Mouse (Mus musculus): Measurements from ENCODE around the gene Zscan4d. TPM values are rescaled to one million over a fixed set of nuclear protein-coding genes. Genes with fewer than 3 reads are reported as not detected.

Gene Zscan4d
- not detected for polyA plus RNA-seq (2017; shearing (Covaris generic))

DNA sequence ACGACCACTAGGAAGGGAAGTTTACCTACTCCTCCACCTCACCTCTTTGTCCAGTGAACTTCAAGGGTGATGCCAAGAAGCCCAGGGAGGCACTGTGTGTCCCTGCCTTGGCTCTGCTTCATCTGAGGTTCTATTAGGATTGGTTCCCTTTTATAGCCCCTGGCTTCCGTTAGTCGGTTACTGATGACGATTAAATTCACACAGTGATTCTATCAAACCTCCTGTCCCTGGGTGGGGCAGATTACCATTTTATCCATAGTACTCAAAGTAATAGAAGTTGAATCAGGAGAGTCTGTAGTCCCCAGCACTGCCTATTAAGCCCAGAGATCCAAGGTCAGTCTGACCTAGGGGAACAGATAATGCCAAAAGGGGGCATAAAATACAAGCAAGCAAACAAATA is at the start of gene Zscan4d:
Gene Zscan4d, minus strand, starts transcription at position 101 of the 400 bp plus-strand sequence.

Other genes starting within 250 kb of the Zscan4d start
- not detected for gene Zscan4c, start 160.4 kb downstream of the Zscan4d start, polyA plus RNA-seq (2017; shearing (Covaris generic))
- not detected for gene Zscan4-ps1, start 96.5 kb downstream of the Zscan4d start, polyA plus RNA-seq (2017; shearing (Covaris generic))
- not detected for gene Zscan4e, start 144.5 kb upstream of the Zscan4d start, polyA plus RNA-seq (2017; shearing (Covaris generic))
- gene Zscan4f, start 231.8 kb upstream of the Zscan4d start, polyA plus RNA-seq (2017; shearing (Covaris generic)), result not detected